Mouse (Mus musculus) E14TG2a.4 (cell line): ENCODE results near the gene Tsfm.

Source experiments
- CTCF ChIP-seq: conservative IDR thresholded peaks from 2 replicates; pipeline ENCODE4 v1.5.1; 2014; ENCODE audit warnings: low read length
- POU5F1 ChIP-seq: IDR thresholded peaks from 2 replicates; pipeline ENCODE4 v1.6.1; 2014; ENCODE audit warnings: low read length, borderline replicate concordance

DNA sequence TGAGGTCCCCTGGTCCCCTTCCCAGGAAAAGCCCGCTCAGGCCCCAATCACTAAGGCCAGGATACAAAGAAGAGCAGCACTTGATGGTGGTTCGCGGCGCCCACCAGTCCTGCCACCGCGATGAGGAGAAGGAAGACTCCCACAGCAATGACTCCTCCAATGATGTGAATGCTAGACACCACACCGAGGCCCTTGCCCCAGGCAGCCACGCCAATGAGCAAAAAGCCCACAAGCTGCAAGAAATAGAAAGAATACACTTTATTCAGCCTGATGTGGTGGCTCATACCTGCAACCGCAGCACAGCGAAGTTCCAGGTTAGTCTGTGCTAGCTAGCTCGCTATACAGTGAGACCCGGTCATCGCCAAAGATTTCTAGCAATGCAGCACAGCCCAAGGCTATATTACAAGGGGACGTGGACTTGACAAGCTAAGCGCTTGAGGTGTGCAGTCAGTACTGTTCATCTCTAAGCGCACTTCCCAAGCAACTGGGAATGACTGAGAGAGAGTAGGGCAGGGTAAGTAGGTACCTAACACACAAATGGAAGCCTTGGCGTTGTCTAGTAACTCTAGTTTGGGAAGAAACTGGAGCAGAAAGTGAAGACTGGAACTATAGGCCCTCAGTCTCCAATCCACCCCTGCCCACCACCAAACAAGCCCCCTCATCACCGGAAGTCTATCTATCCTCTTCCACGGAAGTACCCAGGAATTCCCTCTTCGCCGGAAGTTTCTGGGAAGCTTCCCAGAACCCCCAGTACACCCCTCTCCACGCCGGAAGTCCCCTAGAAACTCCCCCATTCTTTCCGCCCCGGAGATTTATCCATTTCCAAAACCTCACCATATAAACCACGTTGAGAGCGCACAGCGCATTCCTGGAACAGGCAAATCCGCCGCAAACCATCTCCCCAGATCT is 38.9 kb upstream of the Tsfm start:
- no peak for TF ChIP-seq CTCF
- TF ChIP-seq POU5F1, result no peak
